Mouse (Mus musculus): ENCODE measurements around the gene Ell. TPM values are rescaled to one million over a fixed set of nuclear protein-coding genes. Genes with fewer than 3 reads are reported as not detected.

The Ell gene
- polyA plus RNA-seq, 1 experiment from 2014 or later: 14.9 TPM

DNA sequence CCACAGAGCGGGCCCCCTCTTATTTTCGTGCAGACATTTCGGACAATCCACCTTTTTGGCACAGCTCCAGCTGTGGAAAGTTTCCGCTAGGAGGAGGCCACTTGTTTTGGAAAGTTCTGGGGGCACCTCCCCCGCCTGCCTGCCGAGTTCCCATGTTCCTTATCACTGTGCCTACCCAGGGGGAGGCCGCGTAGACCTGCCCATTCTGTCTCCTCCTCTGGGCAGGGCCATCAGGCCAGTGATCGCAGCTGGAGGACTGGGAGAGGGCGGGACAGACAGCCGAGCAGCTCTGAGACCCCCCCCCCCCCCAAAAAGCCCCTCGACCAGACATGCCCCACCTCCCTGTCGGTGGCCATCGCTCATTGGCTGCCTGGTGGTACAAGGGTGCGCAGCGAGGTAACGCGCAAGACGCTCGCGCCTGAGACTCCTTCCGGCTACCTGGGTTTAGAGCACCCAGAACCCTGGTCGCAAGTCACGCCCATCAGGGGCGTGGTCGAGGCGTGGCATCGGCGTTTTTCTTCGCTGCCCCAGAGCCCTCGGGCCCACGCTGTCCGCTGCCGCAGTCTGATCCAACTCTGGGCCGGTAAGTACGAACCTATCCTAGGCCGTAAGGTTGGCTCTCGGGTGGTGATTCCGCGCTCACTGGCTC lies 54.8 kb downstream of the Ell start, which contains the start of gene Isyna1:
Isyna1 (plus strand) TSS at position 413 of the 649 bp plus-strand sequence.
- H3K27ac ChIP-seq: peak within 1 kb of the TSS; percentile 84
- ATAC-seq (replicated peaks; ENCODE audit: low FRiP score, low read depth) (peak; percentile 84), DNase-seq (ENCODE audit: low spot score) (peak; percentile 95)
- H3K36me3 ChIP-seq (ENCODE audit: insufficient read depth, low read length): peaks cover 9% of the 10 kb centered on the region
- peak within 1 kb of the TSS; percentile 53 for H3K4me3 ChIP-seq (replicated peaks; ENCODE audit: low read depth, low read length)
- H3K4me2 ChIP-seq (ENCODE audit: low read length): peak within 1 kb of the TSS; percentile 92
- H3K4me1 ChIP-seq (replicated peaks; ENCODE audit: insufficient read depth, low read length): peaks cover 36% of the 10 kb centered on the region
- no peaks in the 10 kb centered on the region for H3K9me3 ChIP-seq (replicated peaks; ENCODE audit: low read length)
- peak; percentile 6; the same call in 1 of the 2 replicates for TF ChIP-seq CTCF (IDR thresholded peaks at IDR 0.05; ENCODE audit: low read depth)
- H3K9ac ChIP-seq (ENCODE audit: low read depth, low read length): peak within 1 kb of the TSS; percentile 58
- no peaks in the 10 kb centered on the region for H3K27me3 ChIP-seq (ENCODE audit: insufficient read depth, low read length)
- under 1% methylated on average over 40 of the region's 40 CpGs for WGBS

DNA sequence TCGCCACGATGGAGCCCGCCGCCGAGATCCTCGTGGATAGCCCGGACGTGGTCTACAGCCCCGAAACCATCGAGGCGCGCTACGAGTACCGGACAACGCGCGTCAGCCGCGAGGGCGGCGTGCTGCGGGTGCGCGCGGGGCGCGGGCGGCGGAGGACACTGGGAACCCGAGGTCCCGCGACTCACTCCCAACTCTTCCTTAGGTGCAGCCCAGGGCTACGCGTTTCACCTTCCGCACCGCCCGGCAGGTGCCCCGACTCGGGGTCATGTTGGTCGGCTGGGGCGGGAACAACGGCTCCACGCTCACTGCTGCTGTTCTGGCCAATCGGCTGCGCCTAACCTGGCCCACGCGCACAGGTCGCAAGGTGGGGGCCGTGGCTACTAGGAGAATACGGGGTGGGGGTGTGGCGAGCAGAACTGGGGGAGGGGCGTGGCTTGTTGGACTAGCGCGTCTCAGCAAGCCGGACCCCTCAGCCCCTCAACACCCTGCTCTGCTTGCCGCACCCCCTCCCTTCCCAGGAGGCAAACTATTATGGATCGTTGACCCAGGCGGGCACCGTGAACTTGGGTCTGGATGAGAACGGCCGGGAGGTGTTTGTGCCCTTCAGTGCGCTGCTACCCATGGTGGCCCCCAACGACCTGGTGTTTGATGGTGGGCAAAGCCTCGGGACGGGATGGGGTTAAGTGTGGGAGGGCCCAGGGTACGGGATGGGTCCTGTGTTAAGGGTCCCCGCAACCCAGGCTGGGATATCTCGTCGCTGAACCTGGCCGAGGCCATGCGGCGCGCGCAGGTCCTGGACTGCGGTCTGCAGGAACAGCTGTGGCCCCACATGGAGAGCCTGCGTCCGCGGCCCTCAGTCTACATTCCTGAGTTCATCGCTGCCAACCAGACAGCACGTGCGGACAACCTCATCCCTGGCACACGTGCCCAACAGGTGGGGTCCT lies 55.6 kb downstream of the Ell start:
- H3K9ac ChIP-seq (ENCODE audit: low read depth, low read length): peak overlapping the region; percentile 58
- H3K4me1 ChIP-seq (replicated peaks; ENCODE audit: insufficient read depth, low read length): peaks cover 37% of the 10 kb centered on the region
- peak overlapping the region; percentile 84 for H3K27ac ChIP-seq
- WGBS: 11% methylated on average over 80 of the region's 82 CpGs
- peak overlapping the region; percentile 92 for H3K4me2 ChIP-seq (ENCODE audit: low read length)
- peak overlapping the region; percentile 53 for H3K4me3 ChIP-seq (replicated peaks; ENCODE audit: low read depth, low read length)
- H3K9me3 ChIP-seq (replicated peaks; ENCODE audit: low read length): no peaks in the 10 kb centered on the region
- peaks cover 9% of the 10 kb centered on the region for H3K36me3 ChIP-seq (ENCODE audit: insufficient read depth, low read length)
- H3K27me3 ChIP-seq (ENCODE audit: insufficient read depth, low read length): no peaks in the 10 kb centered on the region
- ATAC-seq (replicated peaks; ENCODE audit: low FRiP score, low read depth) (peak; percentile 9), DNase-seq (ENCODE audit: low spot score) (peak; percentile 31)
- 0 out of 2 replicates have a peak, but pooled peaks have one; percentile 0 for TF ChIP-seq CTCF (IDR thresholded peaks at IDR 0.05; ENCODE audit: low read depth)

DNA sequence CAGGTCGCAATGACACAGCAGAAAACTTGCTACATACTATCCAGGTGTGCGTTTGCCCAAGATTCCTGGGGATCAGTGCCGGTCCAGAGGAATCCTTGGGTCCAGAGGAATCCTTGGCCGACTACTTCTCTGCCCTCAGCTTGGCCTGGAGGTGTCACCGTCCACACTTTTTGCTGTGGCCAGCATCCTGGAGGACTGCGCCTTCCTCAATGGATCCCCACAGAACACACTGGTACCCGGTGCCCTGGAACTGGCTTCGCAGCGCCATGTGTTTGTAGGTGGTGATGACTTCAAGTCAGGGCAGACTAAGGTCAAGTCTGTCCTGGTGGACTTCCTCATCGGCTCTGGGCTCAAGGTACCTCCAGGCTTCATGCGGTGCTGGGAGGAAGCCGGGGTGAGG lies 56.6 kb downstream of the Ell start:
- H3K4me3 ChIP-seq (replicated peaks; ENCODE audit: low read depth, low read length): no peak overlapping the region
- no peaks in the 10 kb centered on the region for H3K27me3 ChIP-seq (ENCODE audit: insufficient read depth, low read length)
- no peak overlapping the region for H3K27ac ChIP-seq
- WGBS: 90% methylated on average over 12 of the region's 12 CpGs
- ATAC-seq (replicated peaks; ENCODE audit: low FRiP score, low read depth) (no peak), DNase-seq (ENCODE audit: low spot score) (no peak)
- peak overlapping the region; percentile 92; the same call in 1 of the 2 replicates for H3K4me2 ChIP-seq (ENCODE audit: low read length)
- no peak for TF ChIP-seq CTCF (IDR thresholded peaks at IDR 0.05; ENCODE audit: low read depth)
- H3K9ac ChIP-seq (ENCODE audit: low read depth, low read length): no peak overlapping the region
- no peaks in the 10 kb centered on the region for H3K9me3 ChIP-seq (replicated peaks; ENCODE audit: low read length)
- peaks cover 7% of the 10 kb centered on the region for H3K36me3 ChIP-seq (ENCODE audit: insufficient read depth, low read length)
- peaks cover 38% of the 10 kb centered on the region for H3K4me1 ChIP-seq (replicated peaks; ENCODE audit: insufficient read depth, low read length)

DNA sequence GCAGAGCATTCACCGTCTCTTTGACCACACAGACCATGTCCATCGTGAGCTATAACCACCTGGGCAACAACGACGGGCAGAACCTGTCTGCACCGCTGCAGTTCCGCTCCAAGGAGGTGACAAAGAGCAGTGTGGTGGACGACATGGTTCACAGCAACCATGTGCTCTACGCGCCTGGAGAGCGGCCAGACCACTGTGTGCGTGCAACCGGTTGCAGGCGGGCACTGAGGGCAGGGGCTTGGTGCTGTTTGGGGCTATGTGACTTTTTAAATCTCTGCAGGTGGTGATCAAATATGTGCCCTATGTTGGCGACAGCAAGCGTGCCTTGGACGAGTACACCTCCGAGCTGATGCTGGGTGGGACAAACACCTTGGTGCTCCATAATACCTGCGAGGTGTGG lies 57.0 kb downstream of the Ell start:
- Histone ChIP-seq H3K4me1 (replicated peaks; ENCODE audit: insufficient read depth, low read length) (peaks cover 40% of the 10 kb centered on the region), H3K27me3 (ENCODE audit: insufficient read depth, low read length) (no peaks in the 10 kb centered on the region), H3K4me2 (ENCODE audit: low read length) (no peak overlapping the region), H3K27ac (no peak overlapping the region), H3K9ac (ENCODE audit: low read depth, low read length) (no peak overlapping the region), H3K9me3 (replicated peaks; ENCODE audit: low read length) (no peaks in the 10 kb centered on the region), H3K36me3 (ENCODE audit: insufficient read depth, low read length) (peaks cover 6% of the 10 kb centered on the region), H3K4me3 (replicated peaks; ENCODE audit: low read depth, low read length) (no peak overlapping the region)
- WGBS: 82% methylated on average over 18 of the region's 18 CpGs
- DNase-seq (ENCODE audit: low spot score) (no peak), ATAC-seq (replicated peaks; ENCODE audit: low FRiP score, low read depth) (no peak)
- TF ChIP-seq CTCF (IDR thresholded peaks at IDR 0.05; ENCODE audit: low read depth): no peak

DNA sequence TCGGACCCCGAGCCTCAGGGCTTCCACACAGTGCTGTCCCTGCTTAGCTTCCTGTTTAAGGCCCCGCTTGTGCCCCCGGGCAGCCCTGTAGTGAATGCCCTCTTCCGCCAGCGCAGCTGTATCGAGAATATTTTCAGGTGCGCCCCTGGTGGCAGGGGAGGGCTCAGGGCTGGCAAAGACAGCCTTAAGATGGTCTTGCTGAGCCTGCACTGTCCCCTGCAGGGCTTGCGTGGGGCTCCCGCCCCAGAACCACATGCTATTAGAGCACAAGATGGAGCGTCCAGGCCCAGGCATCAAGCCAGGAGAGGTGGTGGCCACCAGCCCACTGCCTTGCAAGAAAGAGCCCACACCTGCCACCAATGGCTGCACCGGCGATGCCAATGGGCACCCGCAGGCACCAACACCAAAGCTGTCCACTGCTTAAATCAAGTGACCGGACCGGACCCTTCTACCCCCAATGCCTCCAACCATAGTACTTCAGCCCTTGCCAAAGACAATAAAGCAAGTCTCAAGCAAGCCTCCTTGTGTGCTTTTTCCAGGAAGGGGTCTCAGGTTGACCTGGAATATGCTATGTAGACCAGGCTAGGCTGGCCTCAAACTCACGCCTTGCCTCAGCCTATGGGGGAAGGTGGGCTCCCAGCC lies 57.6 kb downstream of the Ell start:
- no peak overlapping the region for H3K4me2 ChIP-seq (ENCODE audit: low read length)
- ATAC-seq (replicated peaks; ENCODE audit: low FRiP score, low read depth): no peak
- no peaks in the 10 kb centered on the region for H3K36me3 ChIP-seq (ENCODE audit: insufficient read depth, low read length)
- no peak overlapping the region for H3K4me3 ChIP-seq (replicated peaks; ENCODE audit: low read depth, low read length)
- no peaks in the 10 kb centered on the region for H3K9me3 ChIP-seq (replicated peaks; ENCODE audit: low read length)
- 79% methylated on average over 17 of the region's 17 CpGs for WGBS
- peak; percentile 44 for DNase-seq (ENCODE audit: low spot score)
- peaks cover 40% of the 10 kb centered on the region for H3K4me1 ChIP-seq (replicated peaks; ENCODE audit: insufficient read depth, low read length)
- no peak overlapping the region for H3K27ac ChIP-seq
- TF ChIP-seq CTCF (IDR thresholded peaks at IDR 0.05; ENCODE audit: low read depth): peak; percentile 48; the same call in 1 of the 2 replicates
- no peaks in the 10 kb centered on the region for H3K27me3 ChIP-seq (ENCODE audit: insufficient read depth, low read length)
- no peak overlapping the region for H3K9ac ChIP-seq (ENCODE audit: low read depth, low read length)
